Mouse (Mus musculus) lung, embryonic 14.5 days (tissue): ENCODE data around the gene Cirbp. TPM values are rescaled to one million over a fixed set of nuclear protein-coding genes. Genes with fewer than 3 reads are reported as not detected.

Experiments used
- ATAC-seq: fragments of 200-750 bp; cut with Nextera tagmentation; 2 replicates; pipeline ENCODE4 v1.8.0; 2017; ENCODE audit warnings: mild to moderate bottlenecking, moderate TSS enrichment, moderate library complexity; ENCODE audit not compliant: insufficient read depth
- DNase-seq: peaks from one replicate; pipeline ENCODE4 v3.0.0-alpha.2; 2015
- H3K27ac ChIP-seq: fragments of 300-500 bp; sonication (generic); 2 replicates; pipeline ENCODE4 v1.5.1; 2014; ENCODE audit warnings: low read depth, mild to moderate bottlenecking, moderate library complexity
- H3K27me3 ChIP-seq: fragments of 300-500 bp; sonication (generic); 2 replicates; pipeline ENCODE4 v1.6.1; 2014; ENCODE audit warnings: low read length, control low read depth; ENCODE audit not compliant: insufficient read depth
- H3K36me3 ChIP-seq: fragments of 300-500 bp; sonication (generic); 2 replicates; pipeline ENCODE4 v1.6.1; 2014; ENCODE audit warnings: control low read depth; ENCODE audit not compliant: insufficient read depth
- H3K4me1 ChIP-seq: fragments of 300-500 bp; sonication (generic); 2 replicates; pipeline ENCODE4 v1.6.1; 2014; ENCODE audit warnings: antibody characterized with exemption, control low read depth; ENCODE audit not compliant: insufficient read depth
- H3K4me2 ChIP-seq: fragments of 300-500 bp; sonication (generic); 2 replicates; pipeline ENCODE4 v1.6.1; 2014; ENCODE audit warnings: mild to moderate bottlenecking
- H3K4me3 ChIP-seq: fragments of 300-500 bp; sonication (generic); 2 replicates; pipeline ENCODE4 v1.5.1; 2014; ENCODE audit warnings: low read depth, low read length
- H3K9ac ChIP-seq: fragments of 300-500 bp; sonication (generic); 2 replicates; pipeline ENCODE4 v1.6.1; 2014
- H3K9me3 ChIP-seq: fragments of 300-500 bp; sonication (generic); 2 replicates; pipeline ENCODE4 v1.6.1; 2016; ENCODE audit warnings: low read depth, low read length, control low read depth
- CTCF ChIP-seq: IDR thresholded peaks from 2 replicates; pipeline ENCODE4 v1.5.1; 2016; ENCODE audit warnings: antibody characterized with exemption, low read depth
- WGBS: fragments of 180-500 bp; shearing (Covaris S2); extraction: QIAGEN DNeasy Blood & Tissue Kit; methylation state at CpG from one replicate; pipeline ENCODE4 v1.1.7; 2014; 5-methylcytosine and 5-hydroxymethylcytosine counted together
- polyA plus RNA-seq: library from polyadenylated mRNA; unstranded; fragments of >200 nt; fragmentation: Nextera tagmentation; extraction: Ambion mirVana; gene quantifications from 2 replicates; pipeline ENCODE4 v1.2.1, GENCODE M21; 2014

Cirbp gene
- polyA plus RNA-seq, 1 experiment from 2014 or later, result 71.9 TPM

- H3K27ac ChIP-seq, result no peak overlapping the region
- WGBS, result 26% methylated on average over 6 of the region's 6 CpGs
- TF ChIP-seq CTCF, result no peak
- ATAC-seq (no peak), DNase-seq (no peak)
- H3K4me3 ChIP-seq, result peak overlapping the region; percentile 75
- peak overlapping the region; percentile 77 for H3K4me2 ChIP-seq
- H3K27me3 ChIP-seq, result no peaks in the 10 kb centered on the region
- no peaks in the 10 kb centered on the region; the same call in none of the 2 replicates for H3K4me1 ChIP-seq
- H3K36me3 ChIP-seq, result 0 out of 2 replicates have a peak, but pooled peaks cover 2% of the 10 kb centered on the region
- no peaks in the 10 kb centered on the region for H3K9me3 ChIP-seq
- peak overlapping the region; percentile 93 for H3K9ac ChIP-seq
Observed at GRCm38 (mm10) chr10:80180288-80180687, 14.5 kb downstream of the Cirbp start.

DNA sequence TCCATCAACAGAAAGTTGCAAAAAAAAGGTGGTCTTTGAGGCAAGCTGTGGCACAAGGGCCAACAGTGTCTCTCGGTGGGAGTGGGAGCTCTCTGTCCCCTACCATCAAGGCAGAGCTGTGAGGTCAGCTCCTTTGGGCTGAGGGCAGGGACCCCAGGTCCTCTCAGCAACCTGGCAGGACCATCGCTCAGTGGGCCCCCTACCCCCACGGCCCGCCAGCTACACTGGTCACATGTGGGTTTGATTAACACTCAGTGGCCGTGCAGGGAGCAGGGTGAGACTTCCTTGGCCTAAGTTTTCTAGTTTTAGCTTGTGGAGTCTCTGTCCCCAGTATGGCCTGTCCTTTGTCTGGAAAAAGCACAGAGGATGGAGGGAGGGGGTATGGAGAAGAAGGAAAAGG, 15.0 kb downstream of the Cirbp start:
- peak overlapping the region; percentile 75 for H3K4me3 ChIP-seq
- H3K27me3 ChIP-seq, result no peaks in the 10 kb centered on the region
- DNase-seq, result no peak
- no peak for ATAC-seq
- H3K4me2 ChIP-seq, result peak overlapping the region; percentile 77
- no peak overlapping the region for H3K27ac ChIP-seq
- no peaks in the 10 kb centered on the region; the same call in none of the 2 replicates for H3K4me1 ChIP-seq
- peak overlapping the region; percentile 93 for H3K9ac ChIP-seq
- no peak for TF ChIP-seq CTCF
- 26% methylated on average over 5 of the region's 5 CpGs for WGBS
- H3K9me3 ChIP-seq, result no peaks in the 10 kb centered on the region
- H3K36me3 ChIP-seq, result 0 out of 2 replicates have a peak, but pooled peaks cover 2% of the 10 kb centered on the region

- H3K36me3 ChIP-seq, result peaks cover 12% of the 10 kb centered on the region
- H3K4me2 ChIP-seq, result no peak overlapping the region
- H3K4me3 ChIP-seq, result no peak overlapping the region
- no peak overlapping the region for H3K9ac ChIP-seq
- H3K9me3 ChIP-seq, result no peaks in the 10 kb centered on the region
- H3K4me1 ChIP-seq, result no peaks in the 10 kb centered on the region; the same call in none of the 2 replicates
- TF ChIP-seq CTCF, result no peak
- DNase-seq (no peak), ATAC-seq (no peak)
- no peak overlapping the region for H3K27ac ChIP-seq
- 97% methylated on average over 7 of the region's 7 CpGs for WGBS
- no peaks in the 10 kb centered on the region for H3K27me3 ChIP-seq
Observed at GRCm38 (mm10) chr10:80182547-80182946, 16.8 kb downstream of the Cirbp start.

GRCm38 (mm10) chr10:80186649-80187048, 20.9 kb downstream of the Cirbp start:
- no peak overlapping the region for H3K4me3 ChIP-seq
- no peak for TF ChIP-seq CTCF
- no peak for DNase-seq
- H3K9ac ChIP-seq, result no peak overlapping the region
- peaks cover 31% of the 10 kb centered on the region for H3K27me3 ChIP-seq
- H3K36me3 ChIP-seq, result peaks cover 28% of the 10 kb centered on the region
- H3K4me1 ChIP-seq, result no peaks in the 10 kb centered on the region
- H3K27ac ChIP-seq, result no peak overlapping the region
- H3K9me3 ChIP-seq, result no peaks in the 10 kb centered on the region
- H3K4me2 ChIP-seq, result no peak overlapping the region
- no peak for ATAC-seq
- 62% methylated on average over 27 of the region's 27 CpGs for WGBS

DNA sequence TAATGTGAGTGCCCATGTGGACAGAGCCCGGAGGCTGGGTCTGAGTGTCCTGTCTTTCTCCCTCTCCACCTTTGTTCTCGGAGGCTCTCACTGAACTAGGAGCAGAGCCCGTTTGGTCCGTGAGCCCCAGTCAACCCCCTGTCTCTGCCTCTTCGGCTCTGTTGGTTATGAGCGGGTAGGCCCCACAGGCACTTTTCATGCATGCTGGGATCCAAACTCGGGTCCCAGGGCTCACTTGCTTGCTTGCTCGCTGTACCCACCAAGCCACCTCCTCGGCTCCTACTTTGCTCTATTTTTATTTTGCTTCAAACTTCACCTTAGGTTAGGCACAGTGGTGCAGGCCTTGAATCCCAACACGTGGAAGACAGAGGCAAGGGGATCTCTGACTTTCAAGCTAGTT, 22.0 kb downstream of the Cirbp start:
- H3K36me3 ChIP-seq, result peaks cover 26% of the 10 kb centered on the region
- ATAC-seq (no peak), DNase-seq (no peak)
- H3K4me3 ChIP-seq, result no peak overlapping the region
- H3K27me3 ChIP-seq, result peaks cover 31% of the 10 kb centered on the region
- TF ChIP-seq CTCF, result no peak
- WGBS, result 89% methylated on average over 10 of the region's 10 CpGs
- no peaks in the 10 kb centered on the region for H3K4me1 ChIP-seq
- H3K27ac ChIP-seq, result no peak overlapping the region
- H3K9me3 ChIP-seq, result no peaks in the 10 kb centered on the region
- no peak overlapping the region for H3K4me2 ChIP-seq
- no peak overlapping the region for H3K9ac ChIP-seq

GRCm38 (mm10) chr10:80188453-80189024, 22.8 kb downstream of the Cirbp start:
- H3K9ac ChIP-seq, result no peak overlapping the region
- H3K36me3 ChIP-seq, result peaks cover 26% of the 10 kb centered on the region
- ATAC-seq (no peak), DNase-seq (no peak)
- WGBS, result 78% methylated on average over 15 of the region's 15 CpGs
- no peak overlapping the region for H3K4me3 ChIP-seq
- no peak for TF ChIP-seq CTCF
- no peak overlapping the region for H3K4me2 ChIP-seq
- peaks cover 31% of the 10 kb centered on the region for H3K27me3 ChIP-seq
- no peaks in the 10 kb centered on the region for H3K9me3 ChIP-seq
- no peaks in the 10 kb centered on the region for H3K4me1 ChIP-seq
- H3K27ac ChIP-seq, result no peak overlapping the region

GRCm38 (mm10) chr10:80189999-80190398, 24.2 kb downstream of the Cirbp start:
- ATAC-seq (no peak), DNase-seq (no peak)
- Histone ChIP-seq H3K27ac (no peak overlapping the region), H3K4me2 (peak overlapping the region; percentile 71), H3K9me3 (no peaks in the 10 kb centered on the region), H3K4me3 (peak overlapping the region; percentile 42), H3K27me3 (peaks cover 31% of the 10 kb centered on the region), H3K36me3 (peaks cover 26% of the 10 kb centered on the region), H3K9ac (peak overlapping the region; percentile 44; the same call in 1 of the 2 replicates), H3K4me1 (no peaks in the 10 kb centered on the region)
- WGBS, result 10% methylated on average over 21 of the region's 21 CpGs
- no peak for TF ChIP-seq CTCF
